ENCODE assay signal across 13 mouse cellular contexts in the genomic region with DNA sequence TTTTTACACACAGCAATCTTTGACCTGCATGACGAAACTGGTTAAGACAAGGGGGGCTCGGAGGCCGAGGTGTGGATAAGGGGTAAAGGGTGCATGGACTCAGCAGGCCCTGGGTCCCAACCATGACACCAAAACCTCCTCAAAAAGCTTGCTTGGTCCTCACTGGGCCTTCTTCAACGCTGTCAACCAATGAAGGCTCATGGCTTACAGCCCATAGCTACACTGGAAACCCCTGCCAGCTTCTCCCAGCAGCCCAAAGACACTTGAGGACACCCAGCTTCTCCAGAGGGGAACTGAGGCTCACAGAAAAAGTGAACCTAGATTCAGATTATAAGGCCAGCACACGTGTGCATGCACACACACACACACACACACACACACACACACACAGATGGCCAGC. TPM values are rescaled to one million over a fixed set of nuclear protein-coding genes. Genes with fewer than 3 reads are reported as not detected.
DNase-seq lines count a peak whose midpoint lies in the region; ATAC-seq lines count a peak whose summit lies in the region.
"Had no signal": no experiment of that assay in that cellular context is flagged by ENCODE, and none has a peak within 500 bp of the region (broad histone marks: within the 10 kb centered on the region; RNA-seq: fewer than 3 reads in every experiment).

No protein-coding gene starts in this region.

- ATAC-seq in heart, embryonic 14.5 days (ENCODE audit: insufficient number of reproducible peaks, insufficient read depth, low FRiP score, low read depth) = no peak
- no peak for ATAC-seq in neural tube, embryonic 11.5 days (ENCODE audit: insufficient read depth, low FRiP score, low TSS enrichment)
- ATAC-seq in hindbrain, embryonic 16.5 days = no peak
- ATAC-seq: CD4-positive, CD25-positive, alpha-beta regulatory T cell, adult 4 months; inflammation-experienced regulatory T-cells, adult 6 months had no signal

- no peak for DNase-seq in heart, postnatal 36 days
- DNase-seq in neural tube, embryonic 11.5 days (ENCODE audit: low spot score) = no peak
- DNase-seq in neural tube, embryonic 10.5 days (ENCODE audit: extremely low spot score, low spot score) = no peak
- no peak for DNase-seq in embryo, embryonic 11 days
- DNase-seq in gastrocnemius, adult 18-20 months (ENCODE audit: low spot score) = no peak
- DNase-seq: cerebellum, adult 9-10 months; gastrocnemius, postnatal 14 days; thymus, postnatal 4 days had no signal

- peak overlapping the region in 1 of 2 experiments; percentile 39; a peak in 1 of 4 replicates for H3K27ac ChIP-seq in heart, embryonic 14.5 days (replicated peaks in 1 of 2; ENCODE audit: control insufficient read depth in 1 of 2, insufficient read depth in 1 of 2, low read depth in 2 of 2, low read length in 2 of 2)
- peak overlapping the region; percentile 54; the same call in 1 of the 2 replicates for H3K27ac ChIP-seq in neural tube, embryonic 11.5 days (ENCODE audit: low read depth, low read length)
- H3K27ac ChIP-seq in hindbrain, embryonic 16.5 days (ENCODE audit: low read depth, low read length) = no peak overlapping the region
- H3K27ac ChIP-seq: limb, embryonic 13.5 days had no signal

- WGBS in heart, embryonic 14.5 days = 10% methylated on average over 5 of the region's 5 CpGs
- WGBS in neural tube, embryonic 11.5 days = 35% methylated on average over 5 of the region's 5 CpGs
- WGBS in hindbrain, embryonic 16.5 days = 24% methylated on average over 5 of the region's 5 CpGs

- H3K4me2 ChIP-seq in heart, embryonic 14.5 days (ENCODE audit: low read length) = no peak overlapping the region
- no peak overlapping the region for H3K4me2 ChIP-seq in neural tube, embryonic 11.5 days (ENCODE audit: low read depth)
- H3K4me2 ChIP-seq in hindbrain, embryonic 16.5 days (ENCODE audit: low read length) = no peak overlapping the region
- H3K4me2 ChIP-seq: limb, embryonic 13.5 days had no signal

- no peak overlapping the region for H3K4me3 ChIP-seq in heart, embryonic 14.5 days (ENCODE audit: control insufficient read depth in 1 of 2, insufficient read depth in 1 of 2, low read depth in 1 of 2, low read length in 2 of 2)
- no peak overlapping the region for H3K4me3 ChIP-seq in neural tube, embryonic 11.5 days (ENCODE audit: low read depth, low read length)
- H3K4me3 ChIP-seq in hindbrain, embryonic 16.5 days (ENCODE audit: low read length) = no peak overlapping the region
- H3K4me3 ChIP-seq: limb, embryonic 13.5 days had no signal

- no peaks in the 10 kb centered on the region for H3K9me3 ChIP-seq in heart, embryonic 14.5 days (ENCODE audit: control insufficient read depth, low read length)
- H3K9me3 ChIP-seq in neural tube, embryonic 11.5 days (ENCODE audit: control insufficient read depth, low read length) = no peaks in the 10 kb centered on the region
- no peaks in the 10 kb centered on the region for H3K9me3 ChIP-seq in hindbrain, embryonic 16.5 days (ENCODE audit: control insufficient read depth, low read length)
- H3K9me3 ChIP-seq: limb, embryonic 13.5 days had no signal

- H3K4me1 ChIP-seq in heart, embryonic 14.5 days (ENCODE audit: control insufficient read depth in 2 of 2, insufficient read depth in 2 of 2, low read length in 2 of 2) = peaks cover 55 to 58% of the 10 kb centered on the region in 2 experiments
- peaks cover 49% of the 10 kb centered on the region for H3K4me1 ChIP-seq in neural tube, embryonic 11.5 days (ENCODE audit: control insufficient read depth, insufficient read depth, low read length)
- H3K4me1 ChIP-seq in hindbrain, embryonic 16.5 days (ENCODE audit: control insufficient read depth, insufficient read depth, low read depth, low read length) = peaks cover 40% of the 10 kb centered on the region

- no peaks in the 10 kb centered on the region for H3K36me3 ChIP-seq in heart, embryonic 14.5 days (ENCODE audit: control insufficient read depth, insufficient read depth, low read length)
- no peaks in the 10 kb centered on the region for H3K36me3 ChIP-seq in neural tube, embryonic 11.5 days (ENCODE audit: control insufficient read depth, insufficient read depth, low read length)
- no peaks in the 10 kb centered on the region for H3K36me3 ChIP-seq in hindbrain, embryonic 16.5 days (ENCODE audit: control insufficient read depth, insufficient read depth, low read length)
- H3K36me3 ChIP-seq: limb, embryonic 13.5 days had no signal

- no peaks in the 10 kb centered on the region for H3K27me3 ChIP-seq in heart, embryonic 14.5 days (ENCODE audit: control insufficient read depth, insufficient read depth, low read length)
- H3K27me3 ChIP-seq in neural tube, embryonic 11.5 days (ENCODE audit: control insufficient read depth, insufficient read depth, low read length) = no peaks in the 10 kb centered on the region
- no peaks in the 10 kb centered on the region for H3K27me3 ChIP-seq in hindbrain, embryonic 16.5 days (replicated peaks; ENCODE audit: control insufficient read depth, insufficient read depth, low read length)
- H3K27me3 ChIP-seq: limb, embryonic 13.5 days had no signal

- intact Hi-C loops in heart, postnatal 36 days (cut with DNase I) = no loop called here

- H3K9ac ChIP-seq in heart, embryonic 14.5 days (ENCODE audit: low read length) = peak overlapping the region; percentile 49; the same call in 1 of the 2 replicates
- H3K9ac ChIP-seq in neural tube, embryonic 11.5 days (ENCODE audit: low read length) = 0 out of 2 replicates have a peak overlapping the region, but pooled peaks have one; percentile 15
- H3K9ac ChIP-seq in hindbrain, embryonic 16.5 days (ENCODE audit: low read depth, low read length) = 0 out of 2 replicates have a peak overlapping the region, but pooled peaks have one; percentile 32
- H3K9ac ChIP-seq: limb, embryonic 13.5 days had no signal

RNA-seq across cellular contexts. Expression of gene Ccdc85c, which starts 19.3 kb away (rescaled TPM):
- polyA plus RNA-seq in heart, embryonic 14.5 days (2014; fragmentation: Nextera tagmentation; extraction: Ambion mirVana) = 7.2 and 8.2 TPM in 2 replicates
- 10 to 100 TPM; 33.6 to 38.9 TPM for total RNA-seq in heart, postnatal 36 days (2021)
- polyA plus RNA-seq in neural tube, embryonic 11.5 days (2014; fragmentation: Nextera tagmentation; extraction: Ambion mirVana) = 18.9 and 20.3 TPM in 2 replicates
- 7.5 and 10.2 TPM in 2 replicates for polyA plus RNA-seq in hindbrain, embryonic 16.5 days (2015; fragmentation: Nextera tagmentation; extraction: Ambion mirVana)
- total RNA-seq in gastrocnemius, adult 18-20 months (2021) = 10 to 100 TPM; 39.4 to 42.6 TPM

RNA-seq across cellular contexts. Expression of gene Hhipl1, which starts 50.1 kb away (rescaled TPM):
- polyA plus RNA-seq in heart, embryonic 14.5 days (2014; fragmentation: Nextera tagmentation; extraction: Ambion mirVana) = 0.63 and 0.84 TPM in 2 replicates
- 1 to 10 TPM in 1 of 2 experiments, under 1 TPM in 1; 0.94 to 1.6 TPM for total RNA-seq in heart, postnatal 36 days (2021)
- polyA plus RNA-seq in neural tube, embryonic 11.5 days (2014; fragmentation: Nextera tagmentation; extraction: Ambion mirVana) = 1.0 TPM in 2 replicates
- polyA plus RNA-seq in hindbrain, embryonic 16.5 days (2015; fragmentation: Nextera tagmentation; extraction: Ambion mirVana) = 2.6 and 2.9 TPM in 2 replicates
- total RNA-seq in gastrocnemius, adult 18-20 months (2021) = 1 to 10 TPM; 1.1 to 1.2 TPM
- polyA plus RNA-seq: CD4-positive, CD25-positive, alpha-beta regulatory T cell, adult 4 months; inflammation-experienced regulatory T-cells, adult 6 months had no signal
